Mouse (Mus musculus) myocyte (in vitro differentiated cells): Measurements from ENCODE around the gene Fars2. TPM values are rescaled to one million over a fixed set of nuclear protein-coding genes. Genes with fewer than 3 reads are reported as not detected.

Experiments
- H3K27me3 ChIP-seq: one replicate; pipeline ENCODE4 v1.6.1; 2011; ENCODE audit not compliant: control insufficient read depth, insufficient read depth, insufficient read length
- H3K36me3 ChIP-seq: one replicate; pipeline ENCODE4 v1.6.1; 2011; ENCODE audit not compliant: control insufficient read depth, insufficient read depth
- H3K4me2 ChIP-seq: one replicate; pipeline ENCODE4 v1.6.1; 2011; ENCODE audit warnings: low read depth, control low read depth
- H3K4me3 ChIP-seq: one replicate; pipeline ENCODE4 v1.5.1; 2011; ENCODE audit warnings: mild to moderate bottlenecking, control low read depth, moderate library complexity
- H3K79me2 ChIP-seq: one replicate; pipeline ENCODE4 v1.6.1; 2011; ENCODE audit not compliant: control insufficient read depth, insufficient read depth
- H3ac ChIP-seq: one replicate; pipeline ENCODE4 v1.6.1; 2011; ENCODE audit not compliant: control insufficient read depth, insufficient read length
- CEBPB ChIP-seq: IDR thresholded peaks from 2 replicates; pipeline ENCODE4 v1.6.1; 2011; ENCODE audit warnings: mild to moderate bottlenecking, moderate library complexity; ENCODE audit not compliant: poor library complexity, insufficient read depth, severe bottlenecking
- E2F4 ChIP-seq: IDR thresholded peaks from one replicate; pipeline ENCODE4 v1.6.1; 2011; ENCODE audit warnings: mild to moderate bottlenecking, control low read depth, moderate library complexity; ENCODE audit not compliant: insufficient read depth
- MAX ChIP-seq: IDR thresholded peaks from one replicate; pipeline ENCODE4 v1.6.1; 2011; ENCODE audit warnings: low read depth, mild to moderate bottlenecking, control low read depth
- MYOD1 ChIP-seq, 3 experiments: IDR thresholded peaks; one replicate each; pipeline ENCODE4 v1.6.1; 2011; ENCODE audit warnings: control low read depth in 2 of 3, low read depth in 2 of 3, mild to moderate bottlenecking in 2 of 3, moderate library complexity in 1 of 3; ENCODE audit not compliant: insufficient read length in 2 of 3, control insufficient read depth in 1 of 3
- MYOG ChIP-seq, 3 experiments: IDR thresholded peaks; one replicate each; pipeline ENCODE4 v1.6.1; 2011; ENCODE audit warnings: control low read depth in 2 of 3, low read depth in 2 of 3, mild to moderate bottlenecking in 2 of 3; ENCODE audit not compliant: insufficient read length in 2 of 3, control insufficient read depth in 1 of 3, insufficient read depth in 1 of 3
- POLR2A ChIP-seq: IDR thresholded peaks from one replicate; pipeline ENCODE4 v1.6.1; 2011; ENCODE audit warnings: low read depth, mild to moderate bottlenecking, control low read depth, moderate library complexity; ENCODE audit not compliant: insufficient read length
- POLR2AphosphoS2 ChIP-seq: IDR thresholded peaks from one replicate; pipeline ENCODE4 v1.6.1; 2011; ENCODE audit warnings: low read depth, control low read depth; ENCODE audit not compliant: insufficient read length
- REST ChIP-seq: IDR thresholded peaks from one replicate; pipeline ENCODE4 v1.6.1; 2011; ENCODE audit warnings: mild to moderate bottlenecking, control low read depth, moderate library complexity; ENCODE audit not compliant: insufficient read depth, insufficient read length
- SRF ChIP-seq: IDR thresholded peaks from one replicate; pipeline ENCODE4 v1.6.1; 2011; ENCODE audit warnings: low read depth; ENCODE audit not compliant: control insufficient read depth, insufficient read length
- TCF12 ChIP-seq: IDR thresholded peaks from one replicate; pipeline ENCODE4 v1.6.1; 2011; ENCODE audit warnings: mild to moderate bottlenecking, control low read depth; ENCODE audit not compliant: poor library complexity, insufficient read depth, severe bottlenecking
- TCF3 ChIP-seq: IDR thresholded peaks from one replicate; pipeline ENCODE4 v1.6.1; 2011; ENCODE audit warnings: low read depth, control low read depth; ENCODE audit not compliant: insufficient read length
- USF1 ChIP-seq: IDR thresholded peaks from one replicate; pipeline ENCODE4 v1.6.1; 2011; ENCODE audit warnings: low read depth, mild to moderate bottlenecking, control low read depth, moderate library complexity
- polyA plus RNA-seq: library from polyadenylated mRNA; unstranded; fragments of >200 nt; fragmentation: generic; extraction: Trizol; gene quantifications from one replicate; pipeline ENCODE4 v1.2.1, GENCODE M21; 2012; ENCODE audit warnings: missing spikeins

The Fars2 gene
- polyA plus RNA-seq, 1 experiment = 53.6 TPM

DNA sequence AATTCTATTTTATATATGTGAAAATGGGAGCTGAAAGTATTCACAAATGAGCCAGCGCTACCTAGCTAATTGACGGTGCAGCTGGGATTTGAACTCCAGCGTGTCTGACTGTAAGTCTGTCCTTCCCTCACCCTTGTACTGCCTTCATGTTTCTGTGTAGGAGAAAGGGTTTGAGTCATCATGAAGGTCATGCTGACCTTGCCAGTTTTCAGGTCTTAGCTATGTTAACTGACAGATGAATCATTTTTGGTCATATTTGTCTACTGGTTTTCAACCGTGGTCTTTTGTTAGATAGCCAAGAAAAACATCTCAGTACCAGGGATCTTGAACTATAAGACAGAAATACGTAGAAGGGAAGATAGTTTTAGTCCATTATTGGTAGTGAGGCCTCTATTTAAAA, 14.2 kb downstream of the Fars2 start:
- H3K36me3 ChIP-seq = peaks cover 4% of the 10 kb centered on the region
- H3ac ChIP-seq = no peak overlapping the region
- H3K4me3 ChIP-seq = no peak overlapping the region
- no peak for TF ChIP-seq POLR2AphosphoS2
- TF ChIP-seq MYOG (IDR thresholded peaks at IDR 0.05; ENCODE audit: control insufficient read depth in 1 of 3, insufficient read depth in 1 of 3, insufficient read length in 2 of 3, low read depth in 2 of 3) = no peak
- no peak for TF ChIP-seq E2F4
- no peak for TF ChIP-seq REST
- no peak for TF ChIP-seq USF1
- no peak for TF ChIP-seq TCF3
- TF ChIP-seq SRF = no peak
- TF ChIP-seq TCF12 = no peak
- no peak for TF ChIP-seq POLR2A
- no peak for TF ChIP-seq CEBPB
- TF ChIP-seq MAX = no peak
- TF ChIP-seq MYOD1 (IDR thresholded peaks at IDR 0.05; ENCODE audit: control insufficient read depth in 1 of 3, insufficient read length in 2 of 3, low read depth in 2 of 3) = no peak
- no peaks in the 10 kb centered on the region for H3K79me2 ChIP-seq
- H3K27me3 ChIP-seq = no peaks in the 10 kb centered on the region
- no peak overlapping the region for H3K4me2 ChIP-seq

GRCm38 (mm10) chr13:36131992-36132649, 14.9 kb downstream of the Fars2 start:
- Histone ChIP-seq H3K4me3 (no peak overlapping the region), H3K36me3 (peaks cover 4% of the 10 kb centered on the region), H3K4me2 (no peak overlapping the region), H3K79me2 (no peaks in the 10 kb centered on the region), H3K27me3 (no peaks in the 10 kb centered on the region), H3ac (no peak overlapping the region)
- TF ChIP-seq SRF (no peak), POLR2A (no peak), TCF12 (no peak), TCF3 (no peak), USF1 (no peak), E2F4 (no peak), MYOD1 (IDR thresholded peaks at IDR 0.05; ENCODE audit: control insufficient read depth in 1 of 3, insufficient read length in 2 of 3, low read depth in 2 of 3) (no peak), REST (no peak), MYOG (IDR thresholded peaks at IDR 0.05; ENCODE audit: control insufficient read depth in 1 of 3, insufficient read depth in 1 of 3, insufficient read length in 2 of 3, low read depth in 2 of 3) (no peak), CEBPB (no peak), POLR2AphosphoS2 (no peak), MAX (no peak)

DNA sequence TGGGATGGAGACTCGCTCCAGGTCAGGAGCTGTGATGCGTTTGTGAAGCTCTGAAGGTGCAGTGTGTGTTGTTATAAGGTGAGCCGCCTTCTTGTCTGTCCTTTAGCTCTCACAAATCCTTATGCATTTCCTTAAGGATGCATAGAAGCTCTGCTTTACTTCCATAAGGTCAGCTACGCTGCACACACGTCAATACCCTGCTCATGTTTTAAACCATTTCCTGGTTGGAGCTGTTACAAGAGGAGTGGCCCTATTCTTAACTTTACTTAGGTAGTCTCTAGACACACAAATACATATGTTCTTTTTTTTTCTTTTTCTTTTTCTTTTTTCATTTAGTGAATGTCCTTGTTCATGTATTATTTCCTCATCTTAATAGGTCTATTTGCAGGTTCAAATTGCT, 22.5 kb downstream of the Fars2 start:
- H3K79me2 ChIP-seq = peaks cover 7% of the 10 kb centered on the region
- H3K36me3 ChIP-seq = peaks cover 4% of the 10 kb centered on the region
- H3ac ChIP-seq = no peak overlapping the region
- H3K4me2 ChIP-seq = no peak overlapping the region
- H3K4me3 ChIP-seq = no peak overlapping the region
- H3K27me3 ChIP-seq = no peaks in the 10 kb centered on the region
- TF ChIP-seq MAX = no peak
- TF ChIP-seq MYOD1 (IDR thresholded peaks at IDR 0.05; ENCODE audit: control insufficient read depth in 1 of 3, insufficient read length in 2 of 3, low read depth in 2 of 3) = no peak

DNA sequence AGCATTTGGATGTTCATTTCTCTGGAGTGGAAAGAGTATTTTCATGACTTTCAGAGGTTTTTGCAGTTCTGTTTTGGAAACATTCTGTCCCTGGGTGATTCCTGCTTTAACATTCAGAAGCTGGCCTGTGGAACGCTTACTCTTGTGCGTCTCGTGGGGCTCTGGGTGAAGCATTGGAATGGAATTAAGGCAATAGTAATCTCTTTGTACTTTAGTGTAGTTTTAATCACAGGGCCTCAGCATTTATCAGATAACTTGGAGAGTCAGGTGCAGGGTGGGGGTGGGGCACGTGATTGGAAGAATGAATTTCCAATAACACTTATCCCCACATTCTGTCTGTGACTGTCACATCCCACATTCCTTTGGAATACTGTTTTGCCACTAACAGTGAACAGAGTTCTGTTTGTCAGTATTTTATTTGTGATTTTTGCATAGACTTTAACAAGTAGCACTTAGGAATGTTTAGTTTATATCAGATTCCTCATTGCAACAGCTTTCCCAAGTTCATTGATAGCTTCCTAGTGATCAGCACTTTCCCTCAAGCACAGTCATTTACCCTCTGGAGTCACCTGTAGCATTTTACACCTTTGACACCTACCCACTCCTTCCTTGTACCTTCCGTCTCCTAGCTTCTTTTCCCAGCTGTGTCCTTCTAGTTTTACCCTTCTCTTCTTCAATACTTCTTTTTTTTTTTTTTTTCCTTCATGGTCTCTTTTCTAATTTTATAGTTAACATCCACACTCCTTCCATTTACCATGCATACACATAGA, 23.2 kb downstream of the Fars2 start:
- Histone ChIP-seq H3K4me3 (no peak overlapping the region), H3K36me3 (peaks cover 4% of the 10 kb centered on the region), H3K4me2 (no peak overlapping the region), H3ac (no peak overlapping the region), H3K27me3 (no peaks in the 10 kb centered on the region), H3K79me2 (peaks cover 7% of the 10 kb centered on the region)
- TF ChIP-seq E2F4 (no peak), USF1 (no peak), TCF3 (no peak), MYOD1 (IDR thresholded peaks at IDR 0.05; ENCODE audit: control insufficient read depth in 1 of 3, insufficient read length in 2 of 3, low read depth in 2 of 3) (no peak), POLR2A (no peak), TCF12 (no peak), MYOG (IDR thresholded peaks at IDR 0.05; ENCODE audit: control insufficient read depth in 1 of 3, insufficient read depth in 1 of 3, insufficient read length in 2 of 3, low read depth in 2 of 3) (no peak), POLR2AphosphoS2 (no peak), REST (no peak), SRF (no peak)

GRCm38 (mm10) chr13:36145601-36146000, 28.4 kb downstream of the Fars2 start:
- H3K27me3 ChIP-seq = no peaks in the 10 kb centered on the region
- H3K4me3 ChIP-seq = no peak overlapping the region
- no peak overlapping the region for H3K4me2 ChIP-seq
- TF ChIP-seq CEBPB (no peak), TCF3 (no peak), TCF12 (no peak), SRF (no peak), POLR2A (no peak), POLR2AphosphoS2 (no peak), MAX (no peak), REST (no peak), E2F4 (no peak), MYOD1 (IDR thresholded peaks at IDR 0.05; ENCODE audit: control insufficient read depth in 1 of 3, insufficient read length in 2 of 3, low read depth in 2 of 3) (no peak), USF1 (no peak), MYOG (IDR thresholded peaks at IDR 0.05; ENCODE audit: control insufficient read depth in 1 of 3, insufficient read depth in 1 of 3, insufficient read length in 2 of 3, low read depth in 2 of 3) (no peak)
- H3ac ChIP-seq = no peak overlapping the region
- H3K79me2 ChIP-seq = peaks cover 5% of the 10 kb centered on the region
- H3K36me3 ChIP-seq = no peaks in the 10 kb centered on the region
